Mouse (Mus musculus): Measurements from ENCODE around the gene Adgre5. TPM values are rescaled to one million over a fixed set of nuclear protein-coding genes. Genes with fewer than 3 reads are reported as not detected.

Adgre5 gene
- polyA plus RNA-seq, 1 experiment: 79.2 TPM

DNA sequence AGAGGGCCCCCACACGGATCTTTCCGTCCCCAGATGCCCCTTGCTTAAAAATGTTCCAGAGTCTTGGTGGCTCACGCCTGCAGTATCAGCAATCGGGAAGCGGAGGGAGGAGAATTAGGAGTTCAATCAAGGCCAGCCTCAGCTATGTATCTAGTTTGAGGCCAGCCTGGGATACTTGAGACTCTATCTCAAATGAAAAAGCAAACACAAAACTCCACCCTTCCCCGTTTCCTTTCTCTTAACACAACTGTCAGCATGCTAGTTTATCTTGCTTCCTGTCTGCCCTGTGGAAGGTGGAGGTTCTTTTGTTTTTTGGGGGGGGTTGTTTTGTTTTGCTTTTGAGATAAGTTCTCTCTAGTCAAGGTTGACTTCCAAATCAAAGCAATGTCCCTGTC, 32.3 kb upstream of the Adgre5 start:
- no peak overlapping the region for H3K4me3 ChIP-seq (replicated peaks; ENCODE audit: control insufficient read depth, low read depth, low read length)
- WGBS: 22% methylated on average over 6 of the region's 6 CpGs
- TF ChIP-seq CTCF (IDR thresholded peaks at IDR 0.05; ENCODE audit: control insufficient read depth, insufficient read depth, low read length) (no peak), POLR2A (IDR thresholded peaks at IDR 0.05; ENCODE audit: borderline replicate concordance, control insufficient read depth, low read depth, low read length) (no peak)
- peak overlapping the region; percentile 62 for H3K27ac ChIP-seq (ENCODE audit: control insufficient read depth, insufficient read depth, low read depth, low read length, poor library complexity)
- no peaks in the 10 kb centered on the region; the same call in 1 of the 2 replicates for H3K4me1 ChIP-seq (ENCODE audit: control insufficient read depth, insufficient read depth, low read length)

DNA sequence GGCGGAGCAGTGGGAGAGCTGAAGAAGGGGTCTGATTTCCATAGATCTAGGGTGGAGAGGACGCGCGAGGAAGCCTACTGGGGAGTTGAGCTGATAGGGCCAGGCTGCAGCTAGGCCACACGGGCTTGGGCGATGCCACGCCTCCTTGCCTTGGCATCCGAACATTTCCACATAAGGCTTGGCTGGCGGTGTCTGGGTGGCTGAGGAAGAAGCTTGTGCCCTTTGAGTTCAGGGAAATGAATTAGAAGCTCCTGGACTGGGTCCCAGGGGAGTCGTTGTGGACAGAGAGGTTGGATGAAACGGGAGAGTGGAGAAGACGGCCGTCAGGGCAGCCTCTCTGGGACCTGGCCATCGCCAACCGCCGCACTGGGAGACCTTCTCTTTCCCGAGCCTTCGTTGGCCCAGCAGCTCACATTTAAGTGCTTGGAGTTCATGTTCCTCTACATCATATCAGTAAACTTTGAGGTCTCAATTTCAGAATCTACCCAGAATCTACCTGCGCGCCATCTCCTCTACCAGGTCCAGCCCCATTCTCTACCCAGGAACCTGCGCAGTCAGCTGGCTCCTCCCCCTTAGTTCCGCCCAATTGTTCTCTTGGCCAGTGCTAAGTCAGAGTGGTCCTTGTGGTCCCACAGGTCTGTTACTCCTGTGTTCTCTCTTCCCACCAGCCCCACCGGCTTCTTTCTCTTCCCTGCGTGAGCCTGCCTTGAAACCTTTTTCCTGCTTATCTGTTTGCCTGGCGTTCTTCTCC, 31.8 kb upstream of the Adgre5 start:
- no peak for TF ChIP-seq POLR2A (IDR thresholded peaks at IDR 0.05; ENCODE audit: borderline replicate concordance, control insufficient read depth, low read depth, low read length)
- no peak for TF ChIP-seq CTCF (IDR thresholded peaks at IDR 0.05; ENCODE audit: control insufficient read depth, insufficient read depth, low read length)
- Histone ChIP-seq H3K27ac (ENCODE audit: control insufficient read depth, insufficient read depth, low read depth, low read length, poor library complexity) (peak overlapping the region; percentile 62), H3K4me1 (ENCODE audit: control insufficient read depth, insufficient read depth, low read length) (peaks cover 2% of the 10 kb centered on the region; the same call in 1 of the 2 replicates), H3K4me3 (replicated peaks; ENCODE audit: control insufficient read depth, low read depth, low read length) (peak overlapping the region; percentile 55)
- 22% methylated on average over 25 of the region's 25 CpGs for whole genome bisulfite sequencing

DNA sequence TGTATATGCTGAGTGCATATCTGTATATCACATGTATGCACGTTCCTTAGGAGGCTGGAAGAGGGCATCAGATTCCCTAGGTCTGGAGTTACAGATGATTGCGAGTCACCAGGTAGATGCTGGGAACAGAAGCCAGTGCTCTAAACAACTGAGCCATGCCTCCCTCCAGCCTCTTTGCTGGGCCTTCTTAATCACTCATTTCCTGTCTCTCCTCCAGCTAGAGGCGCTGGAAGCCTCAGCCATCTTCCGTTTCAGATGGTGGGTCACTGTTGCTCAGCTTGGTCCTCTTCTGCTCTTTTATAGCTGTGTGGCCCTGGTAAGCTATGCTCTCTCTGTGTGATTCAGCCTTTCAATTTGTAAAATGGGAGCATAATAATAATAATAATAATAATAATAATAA, 30.7 kb upstream of the Adgre5 start:
- Histone ChIP-seq H3K27ac (ENCODE audit: control insufficient read depth, insufficient read depth, low read depth, low read length, poor library complexity) (no peak overlapping the region), H3K4me1 (ENCODE audit: control insufficient read depth, insufficient read depth, low read length) (peaks cover 4% of the 10 kb centered on the region; the same call in 1 of the 2 replicates), H3K4me3 (replicated peaks; ENCODE audit: control insufficient read depth, low read depth, low read length) (no peak overlapping the region)
- TF ChIP-seq POLR2A (IDR thresholded peaks at IDR 0.05; ENCODE audit: borderline replicate concordance, control insufficient read depth, low read depth, low read length) (no peak), CTCF (IDR thresholded peaks at IDR 0.05; ENCODE audit: control insufficient read depth, insufficient read depth, low read length) (no peak)
- 52% methylated on average over 4 of the region's 4 CpGs for WGBS

DNA sequence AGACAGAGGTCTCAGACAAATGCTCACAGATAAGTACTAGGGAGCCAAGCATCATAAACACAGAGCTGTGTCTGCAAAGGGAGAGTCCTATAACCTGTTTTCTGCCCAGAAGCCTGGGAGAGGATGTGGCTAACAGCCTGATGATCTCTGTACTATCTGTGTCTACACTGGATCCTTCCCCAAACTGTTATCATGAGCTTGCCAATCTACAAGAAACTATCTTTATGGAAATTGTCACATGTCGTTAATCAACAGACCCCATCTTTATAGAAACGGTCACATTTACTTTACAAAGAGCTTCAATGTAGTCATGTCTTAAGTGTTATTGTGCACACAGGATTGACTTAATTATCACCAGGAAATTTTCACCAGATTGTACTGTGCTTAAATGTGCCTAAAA, 29.5 kb upstream of the Adgre5 start:
- Histone ChIP-seq H3K4me3 (replicated peaks; ENCODE audit: control insufficient read depth, low read depth, low read length) (no peak overlapping the region), H3K27ac (ENCODE audit: control insufficient read depth, insufficient read depth, low read depth, low read length, poor library complexity) (no peak overlapping the region), H3K4me1 (ENCODE audit: control insufficient read depth, insufficient read depth, low read length) (peaks cover 4% of the 10 kb centered on the region; the same call in 1 of the 2 replicates)
- 59% methylated on average over 2 of the region's 2 CpGs for WGBS
- TF ChIP-seq CTCF (IDR thresholded peaks at IDR 0.05; ENCODE audit: control insufficient read depth, insufficient read depth, low read length): no peak
- TF ChIP-seq POLR2A (IDR thresholded peaks at IDR 0.05; ENCODE audit: borderline replicate concordance, control insufficient read depth, low read depth, low read length): no peak

DNA sequence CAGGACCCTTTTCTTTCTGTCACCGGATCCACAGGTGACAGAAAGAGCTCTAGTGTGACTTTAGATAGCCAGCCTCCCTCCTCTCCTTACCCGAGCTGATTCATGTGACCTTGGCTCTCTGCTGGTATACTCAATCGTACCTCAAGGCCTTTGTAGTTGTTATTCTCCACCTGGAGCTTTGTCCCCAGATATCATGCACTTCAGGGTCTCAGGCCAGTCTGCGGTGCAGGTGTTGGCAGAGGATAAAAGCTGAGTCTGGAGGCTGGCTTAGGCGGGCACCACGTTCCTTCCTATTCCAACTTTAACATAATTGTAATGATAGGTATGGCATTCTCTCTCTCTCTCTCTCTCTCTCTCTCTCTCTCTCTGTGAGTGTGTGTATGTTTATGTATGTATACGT, 28.6 kb upstream of the Adgre5 start:
- peaks cover 4% of the 10 kb centered on the region; the same call in 1 of the 2 replicates for H3K4me1 ChIP-seq (ENCODE audit: control insufficient read depth, insufficient read depth, low read length)
- 74% methylated on average over 7 of the region's 7 CpGs for WGBS
- TF ChIP-seq POLR2A (IDR thresholded peaks at IDR 0.05; ENCODE audit: borderline replicate concordance, control insufficient read depth, low read depth, low read length) (no peak), CTCF (IDR thresholded peaks at IDR 0.05; ENCODE audit: control insufficient read depth, insufficient read depth, low read length) (no peak)
- H3K4me3 ChIP-seq (replicated peaks; ENCODE audit: control insufficient read depth, low read depth, low read length): no peak overlapping the region
- H3K27ac ChIP-seq (ENCODE audit: control insufficient read depth, insufficient read depth, low read depth, low read length, poor library complexity): no peak overlapping the region

DNA sequence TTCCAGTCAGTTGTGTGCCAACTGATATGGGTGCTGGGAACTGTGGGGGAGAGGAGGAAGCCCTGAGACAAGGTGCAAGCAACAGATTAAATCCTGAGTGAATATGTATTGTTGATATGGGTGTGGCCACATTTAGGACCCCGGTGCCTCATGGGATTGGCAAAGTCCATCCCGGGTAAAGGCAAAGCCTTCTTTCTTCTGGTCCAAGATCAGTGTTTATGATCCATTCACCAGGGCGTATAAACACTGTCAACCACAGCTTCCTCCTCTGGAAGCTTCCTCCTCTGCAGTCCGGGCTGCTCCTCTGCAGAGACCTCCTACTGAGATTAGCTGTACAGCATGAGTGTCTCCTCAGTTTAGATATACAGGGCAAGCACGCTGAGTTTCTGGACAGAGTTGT, 27.4 kb upstream of the Adgre5 start:
- WGBS: 2% methylated on average over 5 of the region's 5 CpGs
- no peak overlapping the region for H3K4me3 ChIP-seq (replicated peaks; ENCODE audit: control insufficient read depth, low read depth, low read length)
- peaks cover 4% of the 10 kb centered on the region; the same call in 1 of the 2 replicates for H3K4me1 ChIP-seq (ENCODE audit: control insufficient read depth, insufficient read depth, low read length)
- TF ChIP-seq CTCF (IDR thresholded peaks at IDR 0.05; ENCODE audit: control insufficient read depth, insufficient read depth, low read length): no peak
- TF ChIP-seq POLR2A (IDR thresholded peaks at IDR 0.05; ENCODE audit: borderline replicate concordance, control insufficient read depth, low read depth, low read length): no peak
- no peak overlapping the region for H3K27ac ChIP-seq (ENCODE audit: control insufficient read depth, insufficient read depth, low read depth, low read length, poor library complexity)

DNA sequence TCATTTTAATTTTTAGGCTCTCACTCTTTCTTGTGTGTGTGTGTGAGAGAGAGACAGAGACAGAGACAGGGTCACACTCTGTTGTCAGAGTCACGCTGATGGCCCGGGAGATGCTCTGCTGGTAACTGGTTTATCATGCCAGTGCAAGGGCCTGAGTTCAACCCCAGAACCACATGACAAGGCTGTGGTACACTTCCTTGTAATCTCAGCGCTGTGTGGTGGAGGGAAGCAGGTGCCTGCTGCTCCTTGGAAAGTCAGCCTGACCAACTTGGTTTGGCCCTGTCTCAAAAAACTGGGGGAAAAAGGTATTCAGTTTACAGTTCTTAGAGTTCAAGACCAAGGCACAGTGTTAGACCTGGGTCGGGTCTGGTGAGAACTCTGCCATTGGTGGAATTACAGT, 26.3 kb upstream of the Adgre5 start:
- Histone ChIP-seq H3K27ac (ENCODE audit: control insufficient read depth, insufficient read depth, low read depth, low read length, poor library complexity) (no peak overlapping the region), H3K4me3 (replicated peaks; ENCODE audit: control insufficient read depth, low read depth, low read length) (no peak overlapping the region), H3K4me1 (ENCODE audit: control insufficient read depth, insufficient read depth, low read length) (peaks cover 4% of the 10 kb centered on the region; the same call in 1 of the 2 replicates)
- TF ChIP-seq CTCF (IDR thresholded peaks at IDR 0.05; ENCODE audit: control insufficient read depth, insufficient read depth, low read length) (no peak), POLR2A (IDR thresholded peaks at IDR 0.05; ENCODE audit: borderline replicate concordance, control insufficient read depth, low read depth, low read length) (no peak)
- 8% methylated on average over 4 of the region's 4 CpGs for WGBS

DNA sequence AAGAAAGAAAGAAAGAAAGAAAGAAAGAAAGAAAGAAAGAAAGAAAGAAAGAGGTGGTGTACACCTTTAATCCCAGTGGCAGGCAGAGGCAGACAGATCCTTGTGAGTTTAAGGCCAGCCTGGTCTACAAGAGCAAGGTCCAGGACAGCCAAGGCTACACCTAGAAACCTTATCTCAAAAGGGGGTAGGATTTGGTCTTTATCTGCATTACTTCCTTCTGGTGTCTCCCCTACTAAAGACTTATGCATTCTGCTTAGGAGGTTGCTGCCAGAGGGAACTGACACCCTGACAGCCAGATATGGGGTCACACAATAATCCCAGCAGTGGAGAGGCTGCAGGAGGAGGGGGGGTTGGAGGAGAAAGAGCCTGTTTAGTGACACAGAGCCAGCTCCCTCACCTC, 24.5 kb upstream of the Adgre5 start:
- TF ChIP-seq POLR2A (IDR thresholded peaks at IDR 0.05; ENCODE audit: borderline replicate concordance, control insufficient read depth, low read depth, low read length) (no peak), CTCF (IDR thresholded peaks at IDR 0.05; ENCODE audit: control insufficient read depth, insufficient read depth, low read length) (no peak)
- no peak overlapping the region for H3K4me3 ChIP-seq (replicated peaks; ENCODE audit: control insufficient read depth, low read depth, low read length)
- H3K27ac ChIP-seq (ENCODE audit: control insufficient read depth, insufficient read depth, low read depth, low read length, poor library complexity): no peak overlapping the region
- H3K4me1 ChIP-seq (ENCODE audit: control insufficient read depth, insufficient read depth, low read length): peaks cover 4% of the 10 kb centered on the region; the same call in 1 of the 2 replicates

All from bone marrow, adult 2 months (tissue).